Comparison of ENCODE assay signal across 13 mouse cellular contexts in genomic region chr1:191068377-191068776, GRCm38 (mm10). TPM values are rescaled to one million over a fixed set of nuclear protein-coding genes. Genes with fewer than 3 reads are reported as not detected.
DNase-seq lines count a peak whose midpoint lies in the region; ATAC-seq and TF ChIP-seq lines count a peak whose summit lies in the region.
"Had no signal": no experiment of that assay in that cellular context is flagged by ENCODE, and none has a peak within 500 bp of the region (broad histone marks: within the 10 kb centered on the region; RNA-seq: fewer than 3 reads in every experiment).

No protein-coding gene starts in this region.

- H3K27ac ChIP-seq in embryonic facial prominence, embryonic 11.5 days (replicated peaks; ENCODE audit: low read depth, low read length) = no peak overlapping the region
- no peak overlapping the region for H3K27ac ChIP-seq in embryonic facial prominence, embryonic 10.5 days (replicated peaks)
- H3K27ac ChIP-seq in liver, adult 2 months (replicated peaks; ENCODE audit: insufficient read depth, low read depth, low read length) = no peak overlapping the region
- H3K27ac ChIP-seq in liver, embryonic 11.5 days (ENCODE audit: low read depth, low read length) = no peak overlapping the region
- no peak overlapping the region for H3K27ac ChIP-seq in MEL (ENCODE audit: control insufficient read depth, low read depth, low read length)
- no peak overlapping the region for H3K27ac ChIP-seq in heart, embryonic 12.5 days (ENCODE audit: poor library complexity, severe bottlenecking)
- H3K27ac ChIP-seq: embryonic facial prominence, embryonic 13.5 days; liver, embryonic 13.5 days had no signal

- H3K36me3 ChIP-seq in embryonic facial prominence, embryonic 11.5 days (replicated peaks; ENCODE audit: control insufficient read depth, insufficient read depth, low read depth, low read length) = peaks cover 3% of the 10 kb centered on the region
- peaks cover 87% of the 10 kb centered on the region for H3K36me3 ChIP-seq in embryonic facial prominence, embryonic 10.5 days (replicated peaks)
- no peaks in the 10 kb centered on the region for H3K36me3 ChIP-seq in liver, adult 2 months (ENCODE audit: control insufficient read depth, insufficient read depth, low read length)
- H3K36me3 ChIP-seq in liver, embryonic 11.5 days (ENCODE audit: control insufficient read depth, insufficient read depth, low read length) = peaks cover 49% of the 10 kb centered on the region
- H3K36me3 ChIP-seq in MEL (ENCODE audit: control insufficient read depth in 1 of 2, insufficient read depth in 2 of 2, low read length in 2 of 2) = peaks cover 12 to 20% of the 10 kb centered on the region in 2 experiments
- peaks cover 75% of the 10 kb centered on the region for H3K36me3 ChIP-seq in heart, embryonic 12.5 days

- no peak overlapping the region for H3K9ac ChIP-seq in embryonic facial prominence, embryonic 11.5 days (replicated peaks; ENCODE audit: low read length)
- no peak overlapping the region for H3K9ac ChIP-seq in liver, adult 2 months (ENCODE audit: low read depth, low read length)
- H3K9ac ChIP-seq in liver, embryonic 11.5 days (ENCODE audit: low read depth, low read length) = no peak overlapping the region
- no peak overlapping the region for H3K9ac ChIP-seq in MEL (ENCODE audit: control insufficient read depth, low read depth, low read length, poor library complexity, severe bottlenecking)
- H3K9ac ChIP-seq in heart, embryonic 12.5 days = no peak overlapping the region
- H3K9ac ChIP-seq: embryonic facial prominence, embryonic 13.5 days; liver, embryonic 13.5 days had no signal

- H3K4me1 ChIP-seq in embryonic facial prominence, embryonic 11.5 days (ENCODE audit: control insufficient read depth, insufficient read depth, low read length) = no peaks in the 10 kb centered on the region
- peaks cover 9% of the 10 kb centered on the region for H3K4me1 ChIP-seq in embryonic facial prominence, embryonic 10.5 days
- H3K4me1 ChIP-seq in liver, adult 2 months (ENCODE audit: control insufficient read depth, insufficient read depth, low read length) = peaks cover 19% of the 10 kb centered on the region
- H3K4me1 ChIP-seq in liver, embryonic 11.5 days (replicated peaks; ENCODE audit: control insufficient read depth, insufficient read depth, low read length) = peaks cover 10% of the 10 kb centered on the region
- peaks cover 9 to 12% of the 10 kb centered on the region in 2 experiments; a peak in 3 of 4 replicates for H3K4me1 ChIP-seq in MEL (ENCODE audit: control insufficient read depth in 1 of 2, insufficient read depth in 2 of 2, low read length in 2 of 2)
- peaks cover 9% of the 10 kb centered on the region for H3K4me1 ChIP-seq in heart, embryonic 12.5 days (replicated peaks)

- peak; percentile 45 for TF ChIP-seq RAD21 in MEL (IDR thresholded peaks at IDR 0.05; ENCODE audit: low read depth, low read length)

- no peaks in the 10 kb centered on the region for H3K9me3 ChIP-seq in embryonic facial prominence, embryonic 11.5 days (replicated peaks; ENCODE audit: control insufficient read depth, low read length)
- H3K9me3 ChIP-seq in embryonic facial prominence, embryonic 10.5 days = no peaks in the 10 kb centered on the region
- no peaks in the 10 kb centered on the region for H3K9me3 ChIP-seq in liver, embryonic 11.5 days (ENCODE audit: control insufficient read depth, low read length)
- H3K9me3 ChIP-seq in MEL (replicated peaks; ENCODE audit: insufficient read depth, low read length) = no peaks in the 10 kb centered on the region
- no peaks in the 10 kb centered on the region for H3K9me3 ChIP-seq in heart, embryonic 12.5 days (replicated peaks)
- H3K9me3 ChIP-seq: embryonic facial prominence, embryonic 13.5 days; liver, embryonic 13.5 days had no signal

- H3K4me3 ChIP-seq in embryonic facial prominence, embryonic 11.5 days (ENCODE audit: low read depth, low read length) = no peak overlapping the region
- no peak overlapping the region for H3K4me3 ChIP-seq in embryonic facial prominence, embryonic 10.5 days
- H3K4me3 ChIP-seq in liver, adult 2 months (ENCODE audit: insufficient read depth, low read depth, low read length) = no peak overlapping the region
- H3K4me3 ChIP-seq in liver, embryonic 11.5 days (ENCODE audit: low read depth, low read length) = no peak overlapping the region
- H3K4me3 ChIP-seq in MEL (ENCODE audit: control insufficient read depth in 1 of 2, insufficient read depth in 1 of 2, low read depth in 2 of 2, low read length in 2 of 2) = no peak overlapping the region
- no peak overlapping the region for H3K4me3 ChIP-seq in heart, embryonic 12.5 days
- H3K4me3 ChIP-seq: embryonic facial prominence, embryonic 13.5 days; liver, embryonic 13.5 days had no signal

- H3K4me2 ChIP-seq in embryonic facial prominence, embryonic 11.5 days (ENCODE audit: low read depth, low read length) = no peak overlapping the region
- no peak overlapping the region for H3K4me2 ChIP-seq in liver, embryonic 11.5 days
- H3K4me2 ChIP-seq in heart, embryonic 12.5 days = no peak overlapping the region
- H3K4me2 ChIP-seq: embryonic facial prominence, embryonic 13.5 days; liver, embryonic 13.5 days had no signal

- peak; percentile 16 for DNase-seq in embryonic facial prominence, embryonic 11.5 days (ENCODE audit: low spot score)
- no peak for DNase-seq in embryonic facial prominence, embryonic 10.5 days (ENCODE audit: low spot score)
- DNase-seq in liver, adult 2 months (ENCODE audit: extremely low read depth, low read depth, low spot score) = no peak
- DNase-seq in liver, embryonic 11.5 days (ENCODE audit: low spot score) = no peak
- DNase-seq in MEL (ENCODE audit: low read depth, low spot score) = no peak
- DNase-seq in kidney, postnatal 4 days = peak; percentile 52 to 57
- DNase-seq: liver, embryonic 13.5 days had no signal

- TF ChIP-seq EP300 in MEL (IDR thresholded peaks at IDR 0.05; ENCODE audit: low read depth in 1 of 2, low read length in 2 of 2) = no peak

- ATAC-seq in embryonic facial prominence, embryonic 11.5 days (replicated peaks; ENCODE audit: insufficient number of reproducible peaks, low FRiP score, low TSS enrichment, low read depth) = no peak
- ATAC-seq in liver, embryonic 11.5 days (replicated peaks; ENCODE audit: low FRiP score) = no peak
- ATAC-seq in heart, embryonic 12.5 days (ENCODE audit: insufficient number of reproducible peaks, low FRiP score) = no peak
- ATAC-seq in frontal cortex, adult (ENCODE audit: low TSS enrichment) = no peak

- TF ChIP-seq CTCF in liver, adult 2 months (IDR thresholded peaks at IDR 0.05; ENCODE audit: low read depth, low read length) = peak; percentile 29; the same call in 1 of the 2 replicates
- TF ChIP-seq CTCF in MEL (IDR thresholded peaks at IDR 0.05 in 2 of 3, conservative IDR thresholded peaks at IDR 0.05 in 1 of 3; ENCODE audit: control insufficient read depth in 1 of 3, insufficient read depth in 1 of 3, low read depth in 2 of 3, low read length in 3 of 3, poor library complexity in 1 of 3, severe bottlenecking in 1 of 3) = peak; percentile 24 to 65 (median 45); a peak in 5 of 6 replicates

- WGBS in embryonic facial prominence, embryonic 11.5 days = 86% methylated on average over 5 of the region's 5 CpGs
- WGBS in embryonic facial prominence, embryonic 10.5 days = 85% methylated on average over 5 of the region's 5 CpGs
- 74% methylated on average over 5 of the region's 5 CpGs for WGBS in liver, adult 2 months
- 78% methylated on average over 5 of the region's 5 CpGs for WGBS in liver, embryonic 11.5 days
- WGBS in heart, embryonic 12.5 days = 68% methylated on average over 5 of the region's 5 CpGs

- no peaks in the 10 kb centered on the region for H3K79me2 ChIP-seq in liver, adult 2 months (ENCODE audit: control insufficient read depth, insufficient read depth, low read length)
- peaks cover 11% of the 10 kb centered on the region for H3K79me2 ChIP-seq in MEL (ENCODE audit: control insufficient read depth, insufficient read depth, low read length, poor library complexity)

- no peak for TF ChIP-seq POLR2A in liver, adult 2 months (IDR thresholded peaks at IDR 0.05; ENCODE audit: extremely low read depth, insufficient read depth, low read length)
- no peak for TF ChIP-seq POLR2A in MEL (IDR thresholded peaks at IDR 0.05; ENCODE audit: control insufficient read depth in 1 of 2, insufficient read depth in 1 of 2, low read depth in 1 of 2, low read length in 2 of 2, poor library complexity in 1 of 2)

- no peaks in the 10 kb centered on the region for H3K27me3 ChIP-seq in embryonic facial prominence, embryonic 11.5 days (ENCODE audit: control insufficient read depth, insufficient read depth, low read length)
- H3K27me3 ChIP-seq in embryonic facial prominence, embryonic 10.5 days (replicated peaks; ENCODE audit: low read depth, poor library complexity, severe bottlenecking) = no peaks in the 10 kb centered on the region
- H3K27me3 ChIP-seq in liver, adult 2 months (ENCODE audit: control insufficient read depth, insufficient read depth, low read length) = no peaks in the 10 kb centered on the region
- H3K27me3 ChIP-seq in liver, embryonic 11.5 days (replicated peaks; ENCODE audit: control insufficient read depth, insufficient read depth, low read length) = no peaks in the 10 kb centered on the region
- no peaks in the 10 kb centered on the region for H3K27me3 ChIP-seq in MEL (ENCODE audit: control insufficient read depth in 1 of 2, insufficient read depth in 2 of 2, low read length in 2 of 2)
- no peaks in the 10 kb centered on the region for H3K27me3 ChIP-seq in heart, embryonic 12.5 days (replicated peaks)
- H3K27me3 ChIP-seq: embryonic facial prominence, embryonic 13.5 days; liver, embryonic 13.5 days had no signal

RNA-seq across cellular contexts. Expression of gene Nsl1, which starts 5.6 kb away (rescaled TPM):
- polyA plus RNA-seq in embryonic facial prominence, embryonic 11.5 days (2014; fragmentation: Nextera tagmentation; extraction: Ambion mirVana) = 23.4 and 25.1 TPM in 2 replicates
- polyA plus RNA-seq in embryonic facial prominence, embryonic 10.5 days (2016; fragmentation: Nextera tagmentation; extraction: Ambion mirVana) = 35.4 and 38.6 TPM in 2 replicates
- 0.34 and 0.46 TPM in 2 replicates for total RNA-seq in liver, adult 2 months (2014; rRNA removed)
- polyA plus RNA-seq in liver, adult 2 months (2012; rRNA removed) = 0.04 and 0.11 TPM in 2 replicates
- polyA plus RNA-seq in liver, embryonic 11.5 days (2014; fragmentation: Nextera tagmentation; extraction: Ambion mirVana) = 27.7 and 30.7 TPM in 2 replicates
- 33.4 and 41.9 TPM in 2 replicates for total RNA-seq in MEL (2012; rRNA removed)
- polyA plus RNA-seq in MEL (2012; ENCODE audit: insufficient read depth in 1 of 2, insufficient read length in 2 of 2, low read depth in 1 of 2, low replicate concordance in 2 of 2, missing spikeins in 1 of 2) = 10 to 100 TPM in 1 of 2 experiments, not detected in 1; 24.2 TPM
- polyA plus RNA-seq in heart, embryonic 12.5 days (2016; fragmentation: Nextera tagmentation; extraction: Ambion mirVana) = 15.2 and 16.7 TPM in 2 replicates

RNA-seq across cellular contexts. Expression of gene Tatdn3, which starts 5.6 kb away (rescaled TPM):
- polyA plus RNA-seq in embryonic facial prominence, embryonic 11.5 days (2014; fragmentation: Nextera tagmentation; extraction: Ambion mirVana) = 11.9 and 12.0 TPM in 2 replicates
- 10.3 and 12.4 TPM in 2 replicates for polyA plus RNA-seq in embryonic facial prominence, embryonic 10.5 days (2016; fragmentation: Nextera tagmentation; extraction: Ambion mirVana)
- 9.3 and 16.3 TPM in 2 replicates for total RNA-seq in liver, adult 2 months (2014; rRNA removed)
- polyA plus RNA-seq in liver, adult 2 months (2012; rRNA removed) = 5.0 and 9.4 TPM in 2 replicates
- polyA plus RNA-seq in liver, embryonic 11.5 days (2014; fragmentation: Nextera tagmentation; extraction: Ambion mirVana) = 14.4 and 17.2 TPM in 2 replicates
- 14.5 and 16.7 TPM in 2 replicates for total RNA-seq in MEL (2012; rRNA removed)
- polyA plus RNA-seq in MEL (2012; ENCODE audit: insufficient read depth in 1 of 2, insufficient read length in 2 of 2, low read depth in 1 of 2, low replicate concordance in 2 of 2, missing spikeins in 1 of 2) = 10 to 100 TPM in 1 of 2 experiments, not detected in 1; 19.0 TPM
- 19.1 and 22.6 TPM in 2 replicates for polyA plus RNA-seq in heart, embryonic 12.5 days (2016; fragmentation: Nextera tagmentation; extraction: Ambion mirVana)

RNA-seq across cellular contexts. Expression of gene Batf3, which starts 29.3 kb away (rescaled TPM):
- polyA plus RNA-seq in embryonic facial prominence, embryonic 11.5 days (2014; fragmentation: Nextera tagmentation; extraction: Ambion mirVana) = 9.8 and 11.9 TPM in 2 replicates
- polyA plus RNA-seq in embryonic facial prominence, embryonic 10.5 days (2016; fragmentation: Nextera tagmentation; extraction: Ambion mirVana) = 7.1 and 9.8 TPM in 2 replicates
- total RNA-seq in liver, adult 2 months (2014; rRNA removed) = 1.6 and 2.2 TPM in 2 replicates
- 2.5 and 2.9 TPM in 2 replicates for polyA plus RNA-seq in liver, adult 2 months (2012; rRNA removed)
- polyA plus RNA-seq in liver, embryonic 11.5 days (2014; fragmentation: Nextera tagmentation; extraction: Ambion mirVana) = 5.7 and 6.0 TPM in 2 replicates
- total RNA-seq in MEL (2012; rRNA removed) = 1.5 and 2.4 TPM in 2 replicates
- polyA plus RNA-seq in MEL (2012; ENCODE audit: insufficient read depth in 1 of 2, insufficient read length in 2 of 2, low read depth in 1 of 2, low replicate concordance in 2 of 2, missing spikeins in 1 of 2) = 1 to 10 TPM in 1 of 2 experiments, not detected in 1; 2.4 TPM
- 2.4 and 4.8 TPM in 2 replicates for polyA plus RNA-seq in heart, embryonic 12.5 days (2016; fragmentation: Nextera tagmentation; extraction: Ambion mirVana)

RNA-seq across cellular contexts. Expression of gene Spata45, which starts 31.9 kb away (rescaled TPM):
- polyA plus RNA-seq in embryonic facial prominence, embryonic 11.5 days (2014; fragmentation: Nextera tagmentation; extraction: Ambion mirVana) = not detected in 2 replicates
- polyA plus RNA-seq in embryonic facial prominence, embryonic 10.5 days (2016; fragmentation: Nextera tagmentation; extraction: Ambion mirVana) = not detected in 2 replicates
- total RNA-seq in liver, adult 2 months (2014; rRNA removed) = not detected in 2 replicates
- polyA plus RNA-seq in liver, adult 2 months (2012; rRNA removed) = not detected in 2 replicates
- not detected in 2 replicates for polyA plus RNA-seq in liver, embryonic 11.5 days (2014; fragmentation: Nextera tagmentation; extraction: Ambion mirVana)
- not detected in 2 replicates for total RNA-seq in MEL (2012; rRNA removed)
- polyA plus RNA-seq in MEL (2012; ENCODE audit: insufficient read depth in 1 of 2, insufficient read length in 2 of 2, low read depth in 1 of 2, low replicate concordance in 2 of 2, missing spikeins in 1 of 2) = under 1 TPM in 1 of 2 experiments, not detected in 1; 0.75 TPM
- polyA plus RNA-seq in heart, embryonic 12.5 days (2016; fragmentation: Nextera tagmentation; extraction: Ambion mirVana) = not detected in 2 replicates
- polyA plus RNA-seq: embryonic facial prominence, embryonic 13.5 days; heart, embryonic 16.5 days; large intestine, adult 2 months; liver, embryonic 13.5 days; stomach, embryonic 14.5 days had no signal

RNA-seq across cellular contexts. Expression of gene Flvcr1, which starts 42.4 kb away (rescaled TPM):
- polyA plus RNA-seq in embryonic facial prominence, embryonic 11.5 days (2014; fragmentation: Nextera tagmentation; extraction: Ambion mirVana) = 10.0 and 10.5 TPM in 2 replicates
- polyA plus RNA-seq in embryonic facial prominence, embryonic 10.5 days (2016; fragmentation: Nextera tagmentation; extraction: Ambion mirVana) = 6.9 and 7.4 TPM in 2 replicates
- total RNA-seq in liver, adult 2 months (2014; rRNA removed) = 4.0 and 4.1 TPM in 2 replicates
- 2.1 and 2.7 TPM in 2 replicates for polyA plus RNA-seq in liver, adult 2 months (2012; rRNA removed)
- 11.8 and 12.1 TPM in 2 replicates for polyA plus RNA-seq in liver, embryonic 11.5 days (2014; fragmentation: Nextera tagmentation; extraction: Ambion mirVana)
- total RNA-seq in MEL (2012; rRNA removed) = 27.7 and 36.9 TPM in 2 replicates
- 10 to 100 TPM in 1 of 2 experiments, not detected in 1; 19.1 TPM for polyA plus RNA-seq in MEL (2012; ENCODE audit: insufficient read depth in 1 of 2, insufficient read length in 2 of 2, low read depth in 1 of 2, low replicate concordance in 2 of 2, missing spikeins in 1 of 2)
- 4.4 and 5.4 TPM in 2 replicates for polyA plus RNA-seq in heart, embryonic 12.5 days (2016; fragmentation: Nextera tagmentation; extraction: Ambion mirVana)

Comparison
In these comparisons a context has a peak if more than half of its experiments do, and no peak if none do; other contexts are left out.
1. DNase-seq: peak in embryonic facial prominence, embryonic 11.5 days (single experiment) and kidney, postnatal 4 days (2 of 2); none in embryonic facial prominence, embryonic 10.5 days (single experiment), liver, adult 2 months (single experiment), liver, embryonic 11.5 days (single experiment) and MEL (single experiment).